Mouse (Mus musculus): ENCODE results near the gene Map2.

Gene Map2

GRCm38 (mm10) chr1:66482751-66483150 is 307.7 kb downstream of the Map2 start:
- Histone ChIP-seq H3K4me3 (replicated peaks; ENCODE audit: low read length) (no peak overlapping the region), H3K27me3 (ENCODE audit: insufficient read depth, low read length) (no peaks in the 10 kb centered on the region), H3K4me1 (replicated peaks; ENCODE audit: low read depth, low read length) (no peaks in the 10 kb centered on the region), H3K9me3 (ENCODE audit: low read length) (no peaks in the 10 kb centered on the region), H3K36me3 (ENCODE audit: insufficient read depth, low read length) (no peaks in the 10 kb centered on the region)
- TF ChIP-seq NANOG (IDR thresholded peaks at IDR 0.05; ENCODE audit: borderline replicate concordance, low read length) (no peak), POU5F1 (IDR thresholded peaks at IDR 0.05; ENCODE audit: borderline replicate concordance, low read length) (no peak), CTCF (conservative IDR thresholded peaks at IDR 0.05; ENCODE audit: low read length) (no peak)

Data from E14TG2a.4 (cell line).